Mouse (Mus musculus) lung, postnatal 0 days (tissue): ENCODE measurements around the gene Eif4e3. TPM values are rescaled to one million over a fixed set of nuclear protein-coding genes. Genes with fewer than 3 reads are reported as not detected.

Source experiments
- ATAC-seq: fragments of 200-750 bp; cut with Nextera tagmentation; 2 replicates; pipeline ENCODE4 v1.8.0; 2017; ENCODE audit warnings: moderate library complexity
- DNase-seq: peaks from one replicate; pipeline ENCODE4 v3.0.0-alpha.2; 2016; ENCODE audit warnings: low spot score
- H3K27ac ChIP-seq: fragments of 300-500 bp; sonication (generic); 2 replicates; pipeline ENCODE4 v1.5.1; 2014; ENCODE audit warnings: antibody characterized with exemption, mild to moderate bottlenecking, low read length, mixed read lengths
- H3K27me3 ChIP-seq: fragments of 300-500 bp; sonication (generic); replicated peaks from 2 replicates; pipeline ENCODE4 v1.6.1; 2014; ENCODE audit warnings: low read length, mixed read lengths; ENCODE audit not compliant: insufficient read depth
- H3K36me3 ChIP-seq: fragments of 300-500 bp; sonication (generic); 2 replicates; pipeline ENCODE4 v1.6.1; 2014; ENCODE audit warnings: low read length, mixed read lengths; ENCODE audit not compliant: insufficient read depth
- H3K4me1 ChIP-seq: fragments of 300-500 bp; sonication (generic); 2 replicates; pipeline ENCODE4 v1.6.1; 2014; ENCODE audit warnings: antibody characterized with exemption, low read depth, low read length, mixed read lengths; ENCODE audit not compliant: insufficient read depth
- H3K4me2 ChIP-seq: fragments of 300-500 bp; sonication (generic); replicated peaks from 2 replicates; pipeline ENCODE4 v1.6.1; 2014; ENCODE audit warnings: low read depth, mild to moderate bottlenecking, low read length, moderate library complexity, mixed read lengths
- H3K4me3 ChIP-seq: fragments of 300-500 bp; sonication (generic); 2 replicates; pipeline ENCODE4 v1.5.1; 2014; ENCODE audit warnings: low read depth, low read length
- H3K9ac ChIP-seq: fragments of 300-500 bp; sonication (generic); replicated peaks from 2 replicates; pipeline ENCODE4 v1.6.1; 2014; ENCODE audit warnings: low read depth, mild to moderate bottlenecking
- H3K9me3 ChIP-seq: fragments of 300-500 bp; sonication (generic); 2 replicates; pipeline ENCODE4 v1.6.1; 2016; ENCODE audit warnings: low read length, mixed read lengths
- CTCF ChIP-seq: IDR thresholded peaks from 2 replicates; pipeline ENCODE4 v1.5.1; 2016; ENCODE audit warnings: antibody characterized with exemption, mild to moderate bottlenecking
- EP300 ChIP-seq: IDR thresholded peaks from 2 replicates; pipeline ENCODE4 v1.6.1; 2016; ENCODE audit warnings: antibody characterized with exemption, mild to moderate bottlenecking, control low read depth
- WGBS: fragments of 180-500 bp; shearing (Covaris S2); extraction: QIAGEN DNeasy Blood & Tissue Kit; methylation state at CpG from one replicate; pipeline ENCODE4 v1.1.7; 2014; 5-methylcytosine and 5-hydroxymethylcytosine counted together
- polyA plus RNA-seq: library from polyadenylated mRNA; unstranded; fragments of >200 nt; fragmentation: Nextera tagmentation; extraction: Ambion mirVana; gene quantifications from 2 replicates; pipeline ENCODE4 v1.2.1, GENCODE M21; 2015

The Eif4e3 gene
- polyA plus RNA-seq, 1 experiment from 2014 or later = 21.2 TPM

GRCm38 (mm10) chr6:99614566-99615271, 51.9 kb downstream of the Eif4e3 start:
- ATAC-seq (no peak), DNase-seq (no peak)
- H3K4me2 ChIP-seq = no peak overlapping the region
- WGBS = 51% methylated on average over 17 of the region's 17 CpGs
- no peak overlapping the region for H3K4me3 ChIP-seq
- H3K27ac ChIP-seq = no peak overlapping the region
- peaks cover 5% of the 10 kb centered on the region; the same call in 1 of the 2 replicates for H3K4me1 ChIP-seq
- TF ChIP-seq EP300 (no peak), CTCF (no peak)
- H3K9ac ChIP-seq = no peak overlapping the region
- no peaks in the 10 kb centered on the region for H3K9me3 ChIP-seq
- H3K36me3 ChIP-seq = no peaks in the 10 kb centered on the region
- H3K27me3 ChIP-seq = no peaks in the 10 kb centered on the region

DNA sequence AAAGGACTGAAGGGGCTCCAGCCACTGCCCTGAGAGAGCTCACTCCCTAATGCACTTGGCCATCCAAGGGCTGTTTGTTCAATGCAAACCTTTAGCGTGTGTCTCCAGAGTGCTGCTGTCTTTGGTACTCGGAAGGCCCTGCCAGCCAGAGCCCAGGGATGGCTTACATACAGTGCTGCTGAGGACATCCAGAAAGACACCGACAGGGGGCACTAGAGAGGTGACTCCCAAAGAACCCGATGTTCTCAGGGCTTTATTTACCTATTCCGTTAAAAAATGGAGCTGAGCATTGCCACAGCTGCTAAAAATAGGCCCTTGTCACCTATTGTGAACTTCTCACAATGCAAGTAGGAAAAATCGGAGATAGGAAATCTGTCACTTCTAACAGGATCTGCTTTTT, 54.7 kb downstream of the Eif4e3 start:
- H3K4me1 ChIP-seq = peaks cover 5% of the 10 kb centered on the region; the same call in 1 of the 2 replicates
- DNase-seq (no peak), ATAC-seq (no peak)
- no peak overlapping the region for H3K4me2 ChIP-seq
- no peak overlapping the region for H3K27ac ChIP-seq
- TF ChIP-seq EP300 = no peak
- TF ChIP-seq CTCF = peak; percentile 43
- WGBS = 38% methylated on average over 6 of the region's 6 CpGs
- no peaks in the 10 kb centered on the region for H3K27me3 ChIP-seq
- no peak overlapping the region for H3K4me3 ChIP-seq
- no peak overlapping the region for H3K9ac ChIP-seq
- no peaks in the 10 kb centered on the region for H3K36me3 ChIP-seq
- H3K9me3 ChIP-seq = no peaks in the 10 kb centered on the region

DNA sequence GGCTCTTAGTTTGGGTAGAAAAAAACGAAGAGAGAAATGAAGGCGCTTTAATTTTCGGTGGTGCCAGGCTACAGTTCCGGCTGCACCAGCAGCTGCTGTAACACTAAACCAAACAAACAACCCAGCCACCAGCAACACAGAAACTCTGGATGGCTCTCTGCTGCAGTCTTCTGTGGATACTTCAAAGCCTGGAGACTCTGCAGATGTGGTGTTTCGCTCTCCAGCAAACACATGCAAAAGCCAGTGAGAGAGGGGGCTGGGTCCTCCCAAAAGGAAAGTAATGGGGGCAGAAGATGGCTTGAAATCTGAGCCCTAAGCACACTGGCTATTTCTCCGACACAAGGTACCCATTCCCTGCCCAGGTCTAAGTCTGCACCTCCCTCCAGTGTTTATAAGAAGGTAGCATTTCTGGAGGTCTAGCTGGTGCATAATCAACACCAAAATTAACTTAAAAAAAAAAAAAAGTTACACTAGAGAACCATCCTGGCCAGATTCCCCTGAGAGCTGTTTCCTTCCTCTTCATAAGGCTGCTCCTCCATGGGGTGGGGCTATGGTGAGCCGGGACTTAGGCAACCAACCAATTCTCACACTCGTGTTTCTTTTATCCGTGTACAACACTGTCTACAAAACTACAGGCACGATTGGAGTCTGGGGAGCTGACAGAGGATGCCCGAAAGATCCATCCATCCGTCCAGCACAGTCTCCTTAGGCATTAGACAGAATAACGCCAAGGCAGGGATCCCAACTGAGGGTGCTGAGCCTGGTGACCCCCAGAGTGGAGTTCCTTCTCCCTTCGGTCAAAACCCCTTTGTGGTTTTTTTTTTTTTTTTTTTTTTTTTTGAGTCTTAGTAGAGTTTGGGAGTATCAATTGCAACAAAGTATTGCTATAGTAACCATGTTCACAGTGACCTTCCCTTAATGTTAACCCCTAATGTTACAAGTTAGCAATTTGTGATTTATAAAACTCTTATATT, 55.8 kb downstream of the Eif4e3 start:
- Histone ChIP-seq H3K36me3 (no peaks in the 10 kb centered on the region), H3K4me3 (no peak overlapping the region), H3K4me1 (peaks cover 5% of the 10 kb centered on the region; the same call in 1 of the 2 replicates), H3K27ac (no peak overlapping the region), H3K9ac (no peak overlapping the region), H3K4me2 (no peak overlapping the region), H3K27me3 (no peaks in the 10 kb centered on the region), H3K9me3 (no peaks in the 10 kb centered on the region)
- ATAC-seq (no peak), DNase-seq (peak; percentile 22)
- WGBS = 30% methylated on average over 14 of the region's 14 CpGs
- TF ChIP-seq CTCF = no peak
- no peak for TF ChIP-seq EP300

- ATAC-seq (no peak), DNase-seq (no peak)
- TF ChIP-seq CTCF (no peak), EP300 (no peak)
- Histone ChIP-seq H3K36me3 (no peaks in the 10 kb centered on the region), H3K9me3 (no peaks in the 10 kb centered on the region), H3K9ac (no peak overlapping the region), H3K4me3 (no peak overlapping the region), H3K27me3 (no peaks in the 10 kb centered on the region), H3K4me1 (peaks cover 5% of the 10 kb centered on the region; the same call in 1 of the 2 replicates), H3K27ac (no peak overlapping the region), H3K4me2 (no peak overlapping the region)
- WGBS = 74% methylated on average over 7 of the region's 7 CpGs
Observed at GRCm38 (mm10) chr6:99606079-99606478, 60.5 kb downstream of the Eif4e3 start.

GRCm38 (mm10) chr6:99604758-99605157, 61.8 kb downstream of the Eif4e3 start:
- WGBS = 32% methylated on average over 2 of the region's 2 CpGs
- Histone ChIP-seq H3K4me3 (no peak overlapping the region), H3K27me3 (no peaks in the 10 kb centered on the region), H3K9me3 (no peaks in the 10 kb centered on the region), H3K9ac (no peak overlapping the region), H3K4me2 (no peak overlapping the region), H3K4me1 (peaks cover 4% of the 10 kb centered on the region; the same call in 1 of the 2 replicates), H3K36me3 (no peaks in the 10 kb centered on the region), H3K27ac (no peak overlapping the region)
- peak; percentile 55 for ATAC-seq
- TF ChIP-seq EP300 (no peak), CTCF (no peak)
- DNase-seq = peak; percentile 50

- peaks cover 4% of the 10 kb centered on the region; the same call in 1 of the 2 replicates for H3K4me1 ChIP-seq
- no peak overlapping the region for H3K27ac ChIP-seq
- no peak overlapping the region for H3K4me2 ChIP-seq
- ATAC-seq (no peak), DNase-seq (no peak)
- H3K4me3 ChIP-seq = no peak overlapping the region
- H3K27me3 ChIP-seq = no peaks in the 10 kb centered on the region
- no peaks in the 10 kb centered on the region for H3K36me3 ChIP-seq
- H3K9ac ChIP-seq = no peak overlapping the region
- WGBS = 86% methylated on average over 7 of the region's 7 CpGs
- no peaks in the 10 kb centered on the region for H3K9me3 ChIP-seq
- TF ChIP-seq EP300 = no peak
- TF ChIP-seq CTCF = no peak
Observed at GRCm38 (mm10) chr6:99602434-99602833, 64.1 kb downstream of the Eif4e3 start.
